Mouse (Mus musculus) small intestine, adult 2 months (tissue): ENCODE results near the gene Lck.

Source experiments
- CTCF ChIP-seq: fragments of 200-500 bp; IDR thresholded peaks from 2 replicates; pipeline ENCODE4 v1.5.1; 2012; ENCODE audit warnings: low read depth, mild to moderate bottlenecking, control low read depth, inconsistent platforms, low read length, moderate library complexity, mixed read lengths; ENCODE audit not compliant: insufficient replicate concordance, insufficient read length; ENCODE audit errors: extremely low read depth
- POLR2A ChIP-seq: fragments of 200-500 bp; IDR thresholded peaks from 2 replicates; pipeline ENCODE4 v1.6.1; 2012; ENCODE audit warnings: low read depth, mild to moderate bottlenecking, control low read depth, inconsistent platforms, low read length, moderate library complexity

- TF ChIP-seq CTCF (no peak), POLR2A (no peak)
Measured at GRCm38 (mm10) chr4:129500017-129500416, 73.4 kb downstream of the Lck start.
